Mouse (Mus musculus): ENCODE data around the gene Nfyc.

- TF ChIP-seq HCFC1 (IDR thresholded peaks at IDR 0.05; ENCODE audit: borderline replicate concordance, insufficient read depth, low read length) (no peak), MAFK (IDR thresholded peaks at IDR 0.05; ENCODE audit: insufficient read depth, low read depth, low read length) (no peak), CHD2 (IDR thresholded peaks at IDR 0.05; ENCODE audit: low read depth, low read length) (no peak)
Observed at GRCm38 (mm10) chr4:120743636-120744035, 87.7 kb downstream of the Nfyc start.

All from ES-E14 (cell line).